Mouse (Mus musculus) heart, embryonic 11.5 days (tissue): ENCODE measurements around the gene Kptn. TPM values are rescaled to one million over a fixed set of nuclear protein-coding genes. Genes with fewer than 3 reads are reported as not detected.

ENCODE experiments used
- ATAC-seq: fragments of 200-750 bp; cut with Nextera tagmentation; replicated peaks from 2 replicates; pipeline ENCODE4 v1.8.0; 2017; ENCODE audit warnings: moderate library complexity; ENCODE audit not compliant: insufficient number of reproducible peaks, low FRiP score, low TSS enrichment
- H3K27ac ChIP-seq: fragments of 300-500 bp; sonication (generic); 2 replicates; pipeline ENCODE4 v1.5.1; 2014; ENCODE audit warnings: mild to moderate bottlenecking, low read depth, low read length
- H3K27me3 ChIP-seq: fragments of 300-500 bp; sonication (generic); 2 replicates; pipeline ENCODE4 v1.6.1; 2014; ENCODE audit warnings: mild to moderate bottlenecking, low read length, mixed read lengths; ENCODE audit not compliant: control insufficient read depth, insufficient read depth
- H3K36me3 ChIP-seq: fragments of 300-500 bp; sonication (generic); 2 replicates; pipeline ENCODE4 v1.6.1; 2014; ENCODE audit warnings: mild to moderate bottlenecking, low read length, moderate library complexity, mixed read lengths; ENCODE audit not compliant: control insufficient read depth, insufficient read depth
- H3K4me1 ChIP-seq: fragments of 300-500 bp; sonication (generic); 2 replicates; pipeline ENCODE4 v1.6.1; 2014; ENCODE audit warnings: low read length; ENCODE audit not compliant: control insufficient read depth, insufficient read depth
- H3K4me2 ChIP-seq: fragments of 300-500 bp; sonication (generic); 2 replicates; pipeline ENCODE4 v1.6.1; 2014; ENCODE audit warnings: mild to moderate bottlenecking, moderate library complexity
- H3K4me3 ChIP-seq: fragments of 300-500 bp; sonication (generic); 2 replicates; pipeline ENCODE4 v1.5.1; 2014; ENCODE audit warnings: low read depth, low read length
- H3K9ac ChIP-seq: fragments of 300-500 bp; sonication (generic); 2 replicates; pipeline ENCODE4 v1.6.1; 2014; ENCODE audit warnings: mild to moderate bottlenecking, low read depth, low read length, moderate library complexity
- H3K9me3 ChIP-seq: fragments of 300-500 bp; sonication (generic); replicated peaks from 2 replicates; pipeline ENCODE4 v1.6.1; 2016; ENCODE audit warnings: low read length; ENCODE audit not compliant: control insufficient read depth
- WGBS: fragments of 180-500 bp; shearing (Covaris S2); extraction: QIAGEN DNeasy Blood & Tissue Kit; methylation state at CpG from one replicate; pipeline ENCODE4 v1.1.7; 2014; ENCODE audit not compliant: insufficient replicate concordance; 5-methylcytosine and 5-hydroxymethylcytosine counted together
- polyA plus RNA-seq: library from polyadenylated mRNA; unstranded; fragments of >200 nt; fragmentation: Nextera tagmentation; extraction: Ambion mirVana; gene quantifications from 2 replicates; pipeline ENCODE4 v1.2.1, GENCODE M21; 2014

The Kptn gene
- polyA plus RNA-seq, 1 experiment from 2014 or later, result 26.4 TPM

DNA sequence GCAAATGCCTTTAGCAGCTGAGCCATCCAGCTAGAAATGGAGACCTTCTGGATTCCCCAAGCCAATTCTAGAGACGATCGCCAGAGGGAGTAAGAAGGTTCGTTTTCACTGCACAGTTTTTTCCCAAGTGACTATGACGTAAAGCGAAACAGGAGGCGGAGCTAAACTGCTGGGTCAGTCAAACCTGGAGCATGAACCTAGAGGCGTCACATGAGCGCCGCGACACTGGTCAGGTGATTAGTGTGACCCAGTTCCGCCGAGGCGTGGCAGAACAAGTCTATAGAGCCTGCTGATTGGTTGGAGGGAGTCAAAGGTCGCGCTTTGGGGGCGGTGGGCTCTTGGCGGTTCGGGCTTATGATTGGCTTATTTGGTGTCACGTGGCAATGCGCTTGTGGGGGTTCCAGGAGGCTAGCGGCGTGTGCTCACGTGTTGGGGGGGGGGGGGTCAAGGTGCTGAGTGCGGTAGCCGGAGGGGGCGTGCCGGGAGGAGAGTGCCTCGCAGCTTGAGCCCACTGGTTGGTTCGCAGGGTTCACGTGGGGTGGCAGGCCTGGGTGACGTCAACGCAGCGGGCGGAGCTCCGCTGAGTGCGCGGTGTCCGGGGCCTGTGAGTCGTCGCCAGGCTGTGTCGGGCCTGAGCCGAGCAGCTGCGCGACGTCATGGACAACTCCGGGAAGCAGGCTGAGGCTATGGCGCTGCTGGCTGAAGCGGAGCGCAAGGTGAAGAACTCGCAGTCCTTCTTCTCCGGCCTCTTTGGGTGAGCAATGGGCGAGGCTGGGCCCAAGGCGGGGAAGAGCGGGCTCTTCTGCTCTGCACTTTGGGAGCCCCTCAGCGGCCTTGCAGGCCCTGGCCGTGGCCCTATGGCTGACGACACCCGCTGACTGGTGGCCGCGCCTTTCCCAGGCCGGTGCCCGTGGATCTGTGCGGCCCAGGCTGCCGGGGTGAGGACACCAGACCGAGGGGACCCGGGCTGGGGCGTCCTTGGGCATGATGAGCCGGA, 21.4 kb upstream of the Kptn start, which contains the start of gene Napa:
Gene Napa, plus strand, starts transcription at position 438 of the 997 bp plus-strand sequence.
- ATAC-seq, result peak; percentile 99
- no peaks in the 10 kb centered on the region for H3K9me3 ChIP-seq
- peaks cover 15% of the 10 kb centered on the region for H3K4me1 ChIP-seq
- peak within 1 kb of the TSS; percentile 87 for H3K27ac ChIP-seq
- H3K9ac ChIP-seq, result peak within 1 kb of the TSS; percentile 97
- peak within 1 kb of the TSS; percentile 93 for H3K4me3 ChIP-seq
- peak within 1 kb of the TSS; percentile 97 for H3K4me2 ChIP-seq
- H3K36me3 ChIP-seq, result peaks cover 4% of the 10 kb centered on the region; the same call in 1 of the 2 replicates
- under 1% methylated on average over 63 of the region's 68 CpGs for WGBS
- H3K27me3 ChIP-seq, result no peaks in the 10 kb centered on the region

DNA sequence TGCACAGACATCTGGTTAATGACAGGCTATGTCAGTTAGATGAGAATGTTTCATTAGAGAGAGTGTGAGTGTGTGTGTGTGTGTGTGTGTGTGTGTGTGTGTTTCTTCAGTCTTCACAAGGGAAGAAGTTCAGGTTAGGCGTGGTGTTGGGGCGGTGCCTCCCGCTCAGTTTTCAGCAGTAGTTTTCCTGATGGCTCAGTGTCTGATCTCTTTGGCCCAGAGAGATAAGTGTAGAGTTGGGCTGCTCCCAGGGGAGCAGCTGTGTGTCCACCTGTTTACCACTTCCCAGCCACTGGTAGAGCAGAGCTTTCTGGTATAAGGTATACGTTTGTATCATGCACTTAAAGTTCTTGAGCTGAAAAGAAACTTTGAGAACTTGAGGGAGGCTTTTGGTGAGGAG, 19.8 kb upstream of the Kptn start:
- peaks cover 15% of the 10 kb centered on the region for H3K4me1 ChIP-seq
- H3K4me3 ChIP-seq, result peak overlapping the region; percentile 93
- H3K9ac ChIP-seq, result peak overlapping the region; percentile 97
- whole genome bisulfite sequencing, result 81% methylated on average over 4 of the region's 4 CpGs
- peaks cover 4% of the 10 kb centered on the region; the same call in 1 of the 2 replicates for H3K36me3 ChIP-seq
- ATAC-seq, result no peak
- peak overlapping the region; percentile 87 for H3K27ac ChIP-seq
- H3K9me3 ChIP-seq, result no peaks in the 10 kb centered on the region
- H3K4me2 ChIP-seq, result peak overlapping the region; percentile 97
- H3K27me3 ChIP-seq, result no peaks in the 10 kb centered on the region

DNA sequence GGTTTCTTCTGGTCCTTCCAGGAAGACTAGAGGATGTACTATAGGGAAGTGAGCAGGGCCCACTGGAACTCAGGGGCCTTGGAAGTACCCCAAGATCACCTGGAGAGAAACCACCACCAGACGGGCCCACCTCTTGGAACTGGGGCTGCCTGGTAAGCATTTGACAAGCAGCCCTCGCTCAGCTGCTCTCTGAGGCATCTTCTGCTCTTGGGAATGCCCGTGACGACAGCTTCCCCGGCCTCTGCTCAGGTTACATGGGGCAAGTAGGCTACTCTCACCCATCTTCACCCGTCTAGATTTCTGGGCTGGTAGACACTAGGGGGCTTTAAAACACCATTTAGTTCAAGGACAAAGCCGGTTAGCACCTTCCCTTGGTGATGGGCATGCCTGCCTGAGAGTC, 18.6 kb upstream of the Kptn start:
- Histone ChIP-seq H3K27me3 (no peaks in the 10 kb centered on the region), H3K4me3 (no peak overlapping the region), H3K27ac (no peak overlapping the region), H3K9ac (no peak overlapping the region), H3K4me2 (no peak overlapping the region), H3K9me3 (no peaks in the 10 kb centered on the region), H3K4me1 (peaks cover 15% of the 10 kb centered on the region), H3K36me3 (peaks cover 4% of the 10 kb centered on the region; the same call in 1 of the 2 replicates)
- no peak for ATAC-seq
- WGBS, result 74% methylated on average over 7 of the region's 7 CpGs

DNA sequence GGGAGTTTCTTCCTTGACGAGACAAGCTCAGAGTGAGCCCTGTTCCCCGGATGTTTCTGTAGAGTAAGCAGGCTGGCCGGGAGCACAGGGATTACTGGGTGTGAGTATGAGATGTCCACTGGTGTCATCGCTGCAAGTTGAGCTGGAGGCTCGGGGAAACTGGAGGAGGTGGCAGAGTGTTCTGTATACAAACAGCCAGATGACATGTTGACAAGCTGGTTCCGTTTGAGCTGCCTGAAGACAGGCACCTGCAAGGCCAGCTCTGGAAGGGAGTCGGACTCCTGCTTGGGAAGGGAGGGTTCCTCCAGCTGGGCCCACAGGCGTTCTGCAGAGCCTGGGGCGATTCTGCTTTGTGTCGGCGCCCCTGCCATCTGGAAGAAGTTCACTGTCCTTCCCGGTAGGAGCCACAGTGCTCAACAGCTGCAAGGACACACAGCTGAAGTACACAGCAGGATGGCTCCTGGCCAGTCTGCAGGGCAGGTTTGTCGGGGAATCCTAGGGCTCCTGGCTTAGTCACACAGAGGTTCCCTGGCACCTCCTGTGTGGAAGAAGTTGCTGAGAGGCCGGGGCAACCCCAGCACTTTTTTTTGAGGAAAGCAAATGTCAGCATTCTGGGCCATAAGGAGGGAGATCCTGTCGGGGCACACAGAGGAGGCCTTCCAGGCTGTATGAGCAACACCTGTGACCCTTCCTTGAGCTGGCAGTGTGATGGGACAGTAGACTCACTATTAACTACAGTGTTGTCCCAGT, 17.8 kb upstream of the Kptn start:
- peaks cover 4% of the 10 kb centered on the region; the same call in 1 of the 2 replicates for H3K36me3 ChIP-seq
- peak overlapping the region; percentile 43; the same call in 1 of the 2 replicates for H3K9ac ChIP-seq
- no peaks in the 10 kb centered on the region for H3K27me3 ChIP-seq
- no peak overlapping the region for H3K27ac ChIP-seq
- 76% methylated on average over 15 of the region's 15 CpGs for WGBS
- no peak overlapping the region for H3K4me2 ChIP-seq
- H3K4me3 ChIP-seq, result no peak overlapping the region
- no peak for ATAC-seq
- H3K9me3 ChIP-seq, result no peaks in the 10 kb centered on the region
- H3K4me1 ChIP-seq, result peaks cover 15% of the 10 kb centered on the region

DNA sequence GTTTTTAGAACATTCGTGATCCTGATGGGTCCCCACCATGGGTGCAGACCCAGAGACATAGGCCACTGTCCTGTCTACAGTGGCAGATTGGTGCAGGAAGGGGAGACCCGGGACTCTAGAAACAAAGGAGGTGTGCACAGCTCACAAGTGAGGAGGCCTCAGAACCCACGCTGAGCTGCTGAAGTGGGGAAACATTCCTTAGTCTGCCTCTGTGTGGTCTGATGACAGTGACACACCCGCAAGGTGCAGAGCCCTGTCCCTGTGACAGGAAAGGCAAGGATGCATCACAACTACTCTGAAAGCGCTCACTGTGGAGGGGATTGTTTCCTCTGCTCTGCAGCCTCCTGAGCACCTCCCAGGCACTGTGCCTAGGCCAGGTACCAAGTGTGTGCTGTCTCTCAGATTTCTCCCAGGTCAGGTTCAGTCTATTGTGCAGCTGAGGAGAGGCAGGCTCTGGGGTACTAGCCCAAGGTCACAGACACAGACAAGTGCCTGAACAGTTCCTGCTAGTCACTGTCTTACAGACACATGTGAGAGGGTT, 16.9 kb upstream of the Kptn start:
- no peak for ATAC-seq
- WGBS, result 83% methylated on average over 5 of the region's 5 CpGs
- Histone ChIP-seq H3K36me3 (peaks cover 8% of the 10 kb centered on the region; the same call in 1 of the 2 replicates), H3K4me2 (no peak overlapping the region), H3K4me3 (no peak overlapping the region), H3K9ac (no peak overlapping the region), H3K27me3 (no peaks in the 10 kb centered on the region), H3K27ac (no peak overlapping the region), H3K4me1 (peaks cover 12% of the 10 kb centered on the region), H3K9me3 (no peaks in the 10 kb centered on the region)

DNA sequence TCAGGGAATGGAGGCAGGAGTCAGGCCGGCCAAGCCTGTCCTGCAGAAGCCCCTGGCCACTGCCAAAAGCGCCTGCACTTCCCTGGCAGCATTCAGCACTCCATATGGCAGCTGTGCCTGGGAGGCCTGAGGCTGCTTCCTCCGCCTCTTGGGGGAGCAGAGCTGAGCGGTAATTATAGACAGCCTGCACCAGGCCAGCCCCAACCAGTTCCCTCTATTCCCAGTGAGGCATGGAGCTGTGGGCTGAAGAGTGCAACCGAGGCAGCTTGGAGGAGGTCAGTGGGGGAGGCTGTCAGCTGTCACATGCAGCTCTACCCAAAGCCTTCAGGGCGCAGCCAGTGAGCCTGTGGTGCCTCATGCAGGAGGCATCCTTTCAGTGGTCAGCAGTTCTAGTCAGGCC, 15.9 kb upstream of the Kptn start:
- Histone ChIP-seq H3K27me3 (no peaks in the 10 kb centered on the region), H3K9ac (no peak overlapping the region), H3K4me1 (peaks cover 12% of the 10 kb centered on the region), H3K4me3 (no peak overlapping the region), H3K27ac (no peak overlapping the region), H3K9me3 (no peaks in the 10 kb centered on the region), H3K36me3 (peaks cover 12% of the 10 kb centered on the region; the same call in 1 of the 2 replicates), H3K4me2 (no peak overlapping the region)
- no peak for ATAC-seq
- 79% methylated on average over 6 of the region's 6 CpGs for WGBS

DNA sequence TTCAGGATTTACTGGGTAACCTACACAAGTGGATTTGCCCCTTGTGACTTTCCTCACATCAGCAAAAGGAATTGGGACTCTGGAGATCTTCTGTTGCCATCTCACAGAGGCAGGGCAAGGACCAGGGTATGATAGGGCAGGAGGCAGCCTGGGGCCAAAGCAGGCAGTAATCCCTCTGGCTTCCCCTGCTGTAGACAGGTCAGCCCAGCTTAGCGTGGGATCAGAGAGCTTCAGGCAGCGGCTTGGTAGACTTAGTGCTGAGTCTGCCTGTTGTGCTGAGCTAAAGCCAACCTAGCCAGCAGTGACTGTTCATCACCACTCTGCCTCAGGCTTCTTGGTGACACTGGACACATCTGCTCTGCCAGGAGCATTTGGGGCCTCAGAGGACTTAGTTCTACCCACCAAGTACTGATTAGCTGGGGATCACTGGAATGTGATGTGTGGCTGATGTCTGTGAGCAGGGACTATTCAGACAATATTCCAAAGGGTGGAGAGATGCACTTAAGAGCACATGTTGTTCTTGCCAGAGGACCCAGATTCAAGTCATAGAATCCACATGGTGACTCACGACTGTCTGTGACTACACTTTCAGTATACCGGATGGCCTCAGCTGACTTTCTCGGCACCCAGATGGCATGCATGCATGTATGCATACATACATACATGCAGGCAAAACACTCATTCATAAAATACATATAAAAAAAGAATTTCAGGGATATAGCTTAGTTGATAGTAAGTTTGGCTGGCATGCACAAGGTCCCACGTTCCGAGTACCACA, 14.9 kb upstream of the Kptn start:
- 91% methylated on average over 7 of the region's 7 CpGs for WGBS
- H3K9me3 ChIP-seq, result no peaks in the 10 kb centered on the region
- no peak overlapping the region for H3K9ac ChIP-seq
- H3K4me1 ChIP-seq, result peaks cover 4% of the 10 kb centered on the region; the same call in 1 of the 2 replicates
- H3K27ac ChIP-seq, result no peak overlapping the region
- no peaks in the 10 kb centered on the region for H3K27me3 ChIP-seq
- H3K36me3 ChIP-seq, result peaks cover 15% of the 10 kb centered on the region; the same call in 1 of the 2 replicates
- H3K4me3 ChIP-seq, result no peak overlapping the region
- H3K4me2 ChIP-seq, result no peak overlapping the region
- no peak for ATAC-seq
